Mouse (Mus musculus): ENCODE measurements around the gene D430019H16Rik.

GRCm38 (mm10) chr12:105531724-105532371, 78.2 kb downstream of the D430019H16Rik start:
- TF ChIP-seq CTCF (IDR thresholded peaks at IDR 0.05; ENCODE audit: borderline replicate concordance, extremely low read depth, insufficient read depth, insufficient read length): no peak
- no peak for TF ChIP-seq POLR2A (IDR thresholded peaks at IDR 0.05; ENCODE audit: borderline replicate concordance, extremely low read depth, insufficient read depth, insufficient read length, poor library complexity, severe bottlenecking)

All from brain, embryonic 14.5 days (tissue).